Mouse (Mus musculus) adrenal gland, postnatal 0 days (tissue): Measurements from ENCODE around the gene Rbfox3. TPM values are rescaled to one million over a fixed set of nuclear protein-coding genes. Genes with fewer than 3 reads are reported as not detected.

ENCODE experiments used
- microRNA-seq: library from miRNA; unstranded; fragments of <30 nt; microRNA quantifications from one replicate; pipeline ENCODE4, GENCODE M21; 2016; ENCODE audit warnings: borderline replicate concordance; ENCODE audit not compliant: insufficient number of aligned reads
- polyA plus RNA-seq: library from polyadenylated mRNA; unstranded; fragments of >200 nt; fragmentation: Nextera tagmentation; extraction: Ambion mirVana; gene quantifications from 2 replicates; pipeline ENCODE4 v1.2.1, GENCODE M21; 2015

Rbfox3 gene
- 1.6 and 2.6 TPM in 2 replicates for polyA plus RNA-seq

DNA sequence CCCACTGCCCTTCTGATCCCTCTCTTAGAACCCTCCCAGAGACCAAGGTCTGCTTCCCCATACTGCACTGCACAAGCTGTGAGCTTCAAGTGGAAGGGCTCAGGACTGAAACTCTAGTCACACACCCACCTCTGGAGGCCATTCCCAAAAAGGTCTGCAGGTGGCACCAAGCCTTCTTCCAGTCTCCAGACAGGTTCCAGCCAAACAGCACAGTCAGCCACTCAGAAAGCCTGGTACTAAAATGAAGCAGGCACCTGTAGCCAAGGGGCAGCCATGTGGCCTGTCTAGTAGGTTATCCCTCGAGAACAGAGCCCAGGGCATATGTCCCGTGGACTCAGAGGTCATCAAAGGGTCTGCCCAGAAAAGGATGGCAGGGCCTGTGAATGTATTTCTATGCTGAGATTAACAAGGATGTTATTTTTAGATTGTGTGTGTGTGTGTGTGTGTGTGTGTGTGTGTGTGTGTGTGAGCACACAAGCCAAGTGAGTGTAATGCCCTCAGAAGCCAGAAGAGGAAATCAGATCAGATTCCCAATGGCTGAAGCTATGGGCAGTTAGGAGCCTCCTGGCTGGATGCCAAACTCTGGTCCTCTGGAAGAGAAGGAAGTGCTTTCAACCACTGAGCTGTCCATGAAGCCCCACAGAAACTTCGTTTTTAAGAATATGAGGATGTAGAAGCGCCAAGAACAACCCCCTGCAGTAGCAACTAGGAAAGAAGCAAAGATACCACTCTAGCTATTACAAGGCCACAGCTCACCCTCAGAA lies at the start of gene Rbfox3:
TSS of gene Rbfox3 (minus strand) at position 291 of the 764 bp plus-strand sequence.

DNA sequence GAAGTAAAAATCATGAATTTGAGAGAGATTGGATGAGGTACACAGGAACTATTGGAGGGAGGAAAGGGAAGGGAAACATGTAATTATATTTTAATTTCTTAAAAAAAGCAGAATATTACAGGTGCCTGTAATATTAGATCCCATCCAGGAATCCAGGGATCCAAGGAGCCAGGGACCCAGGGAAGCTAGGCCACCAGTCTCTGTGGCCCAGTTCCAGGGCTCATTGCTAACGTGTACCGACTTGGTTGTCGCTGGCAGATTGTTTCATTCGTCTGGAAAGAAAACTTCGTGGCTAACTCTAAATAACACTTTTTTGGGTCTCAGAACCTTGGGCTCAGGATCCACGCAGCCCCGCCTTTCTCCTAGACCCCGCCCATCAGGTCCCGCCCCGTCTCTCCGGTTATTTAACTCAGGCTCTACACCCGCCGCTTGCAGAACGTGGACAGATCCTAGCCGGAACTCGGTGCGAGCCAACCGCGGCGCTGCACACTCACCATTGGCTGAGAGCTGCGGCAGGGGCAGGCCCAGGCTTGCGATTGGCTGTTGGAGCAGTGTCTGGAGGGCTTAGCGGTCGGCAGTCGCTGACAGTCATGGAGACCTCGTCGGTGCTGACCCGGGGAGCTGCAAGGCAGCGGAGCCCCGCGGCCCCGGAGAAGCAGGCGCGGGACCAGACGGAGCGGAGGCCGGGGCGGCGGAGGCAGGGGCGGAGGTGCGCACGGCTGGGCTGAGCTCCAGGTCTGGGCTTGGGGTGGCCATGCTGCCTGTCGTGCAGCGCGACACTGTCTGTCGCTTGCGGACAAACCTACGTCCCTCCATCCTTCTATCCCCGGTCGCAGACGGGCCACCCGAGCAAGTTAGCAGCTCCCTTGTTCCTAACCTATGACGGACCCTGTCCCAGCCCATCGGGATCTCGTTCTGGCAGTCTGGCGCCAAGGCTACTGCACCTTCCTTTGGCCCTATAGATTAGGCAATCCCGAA lies 434.7 kb downstream of the Rbfox3 start, which contains the start of gene Engase:
TSS of gene Engase (plus strand) at position 434 of the 978 bp plus-strand sequence.

Small RNA genes within 50 kb of the gene (microRNA-seq; reads per million reads assigned to microRNA genes)
- not detected for gene Gm25040

Other genes with a start within 250 kb of the Rbfox3 start
- not detected in 2 replicates for gene Enpp7, start 76.6 kb upstream of the Rbfox3 start, polyA plus RNA-seq
- gene Cbx2, start 111.4 kb upstream of the Rbfox3 start, polyA plus RNA-seq: 6.5 and 6.6 TPM in 2 replicates
- 10.1 and 12.7 TPM in 2 replicates for gene Cbx8, start 129.4 kb upstream of the Rbfox3 start, polyA plus RNA-seq
- 17.7 and 34.4 TPM in 2 replicates for gene Cbx4, start 174.6 kb upstream of the Rbfox3 start, polyA plus RNA-seq